Mouse (Mus musculus) c-Kit-positive CD71-negative TER-119-negative erythroid progenitor cells, embryonic 14.5 days (primary cell): ENCODE results near the gene Slc25a40.

Experiments
- DNase-seq: peaks from one replicate; pipeline ENCODE4 v3.0.0-alpha.2; 2013; ENCODE audit warnings: low read depth

Gene Slc25a40

DNA sequence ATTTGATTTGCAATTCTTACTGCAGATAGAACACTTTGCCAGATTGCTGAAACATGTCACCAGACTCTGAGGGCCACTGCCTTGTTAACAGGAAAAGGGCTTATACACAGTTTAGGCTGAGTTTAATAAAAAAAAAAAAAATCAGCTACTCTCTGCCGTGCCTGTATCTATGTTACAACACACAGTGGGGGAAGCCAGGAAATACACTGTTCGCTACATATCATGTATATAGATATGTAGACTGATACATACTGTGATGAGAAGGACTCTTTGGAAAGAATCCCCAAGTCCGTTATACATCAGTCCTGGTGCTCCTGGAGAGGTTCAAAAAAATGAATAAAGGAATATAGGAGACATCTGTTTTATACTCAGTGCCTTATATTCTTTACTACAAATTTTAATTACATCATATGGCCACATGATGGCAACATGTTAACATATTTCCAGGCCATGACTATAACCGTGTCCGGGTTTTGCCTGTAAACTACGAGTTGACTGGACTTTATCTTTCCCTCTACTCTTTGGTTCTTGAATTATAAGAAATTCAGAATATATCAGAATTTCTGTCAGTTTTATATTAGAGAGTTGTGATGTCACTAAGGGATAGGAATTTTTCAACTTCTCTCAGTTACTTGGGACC lies 66.9 kb downstream of the Slc25a40 start:
- peak; percentile 9 for DNase-seq

- DNase-seq = no peak
These were observed 69.1 kb downstream of the Slc25a40 start for GRCm38 (mm10) chr5:8491778-8492177.
